Mouse (Mus musculus) gastrocnemius, postnatal 14 days (tissue): ENCODE data around the gene Olfr978. TPM values are rescaled to one million over a fixed set of nuclear protein-coding genes. Genes with fewer than 3 reads are reported as not detected.
"Not testable (repeated sequence)": the region's sequence is repeated elsewhere in the genome, so short reads cannot be mapped to it uniquely, and the experiment has no call there.

Source experiments
- DNase-seq: peaks from one replicate; pipeline ENCODE4 v3.0.0; 2021; ENCODE audit warnings: mixed read lengths
- intact Hi-C: fragments of 180-260 bp; cut with DNase I; formaldehyde crosslinking; loops from one replicate; pipeline ENCODE4 v1.15.1; 2025; ENCODE audit warnings: low total_unique reads
- long read RNA-seq, 2 experiments: library from polyadenylated mRNA; stranded (forward); transcript quantifications; one replicate each; pipeline ENCODE4 v2.0.0; 2021
- total RNA-seq, 2 experiments: library from RNA; stranded (reverse); gene quantifications; 2 replicates each; pipeline ENCODE4 v1.2.3; 2021

The Olfr978 gene
- not detected for total RNA-seq
- long read RNA-seq, experiment 1 = 0 reads
- long read RNA-seq, experiment 2 = 0 reads

DNA sequence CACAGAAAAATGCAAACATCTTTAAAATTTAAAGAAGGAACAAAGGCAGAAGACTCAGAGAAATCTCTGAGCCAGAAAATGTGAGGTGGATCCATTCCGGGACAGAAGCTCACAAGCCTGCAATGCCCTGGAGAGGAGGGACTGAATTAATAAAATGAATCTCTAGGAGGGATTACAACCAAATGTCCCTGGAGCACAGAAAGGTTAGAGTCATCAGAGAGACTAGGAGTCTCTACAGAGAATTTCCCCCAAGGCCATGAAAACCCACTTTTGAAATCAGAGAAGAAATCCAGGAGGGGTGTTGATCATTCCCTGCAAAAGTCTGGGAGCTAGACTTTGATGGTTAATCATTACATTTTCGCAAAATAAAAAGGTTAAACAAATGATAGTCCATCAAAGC is at the start of gene Olfr978:
Gene Olfr978 (plus strand): TSS at position 301 of the 400 bp plus-strand sequence.
- intact Hi-C loops = no loop called here
- DNase-seq = no peak

DNA sequence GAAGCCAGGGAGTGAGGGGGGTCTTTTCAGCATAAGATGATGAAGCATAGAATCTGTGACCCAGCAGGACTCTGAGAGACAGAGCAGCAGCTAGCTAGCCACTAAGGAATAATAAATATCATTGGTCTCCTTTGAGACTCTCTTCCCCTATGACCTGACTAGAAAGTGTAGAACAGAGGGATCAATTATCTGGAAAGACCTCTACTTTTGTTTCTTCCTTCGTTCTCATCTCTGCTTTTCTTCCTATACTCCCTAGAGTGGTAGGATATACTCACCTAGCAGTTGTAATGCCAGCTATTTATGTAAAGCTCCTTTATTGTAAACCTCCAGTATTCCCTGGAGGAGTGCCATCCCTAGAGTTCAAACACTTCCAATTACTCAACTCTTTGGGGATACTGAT is 40.0 kb upstream of the Olfr978 start, which contains the start of gene Olfr975:
Gene Olfr975 (minus strand): TSS at position 101 of the 400 bp plus-strand sequence.
- intact Hi-C loops = no loop called here

DNA sequence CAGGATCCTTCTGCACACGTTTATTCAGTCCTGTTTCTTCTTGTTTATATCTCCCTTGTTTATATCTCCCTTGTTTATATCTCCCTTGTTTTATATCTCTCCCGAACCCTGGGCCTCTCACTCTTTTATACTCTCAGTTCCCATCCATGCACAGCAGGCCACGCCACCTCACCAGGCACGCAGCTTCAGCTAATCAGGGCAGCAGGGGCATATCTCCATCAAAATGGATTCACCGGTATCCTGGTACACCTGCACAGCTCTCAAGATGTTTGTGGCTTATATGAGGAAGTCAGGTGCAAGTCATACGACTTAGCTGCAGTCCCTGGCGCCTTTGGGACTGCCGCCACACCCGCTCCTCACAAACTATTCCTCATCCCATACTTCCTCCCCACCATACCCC is 30.9 kb upstream of the Olfr978 start, which contains the start of gene Olfr976:
Gene Olfr976 (minus strand): TSS at position 101 of the 400 bp plus-strand sequence.
- intact Hi-C loops, DNase-seq: not testable (repeated sequence)

More for the DNA sequence above, 40.0 kb upstream of the Olfr978 start, which contains the start of gene Olfr975:
- DNase-seq = no peak

DNA sequence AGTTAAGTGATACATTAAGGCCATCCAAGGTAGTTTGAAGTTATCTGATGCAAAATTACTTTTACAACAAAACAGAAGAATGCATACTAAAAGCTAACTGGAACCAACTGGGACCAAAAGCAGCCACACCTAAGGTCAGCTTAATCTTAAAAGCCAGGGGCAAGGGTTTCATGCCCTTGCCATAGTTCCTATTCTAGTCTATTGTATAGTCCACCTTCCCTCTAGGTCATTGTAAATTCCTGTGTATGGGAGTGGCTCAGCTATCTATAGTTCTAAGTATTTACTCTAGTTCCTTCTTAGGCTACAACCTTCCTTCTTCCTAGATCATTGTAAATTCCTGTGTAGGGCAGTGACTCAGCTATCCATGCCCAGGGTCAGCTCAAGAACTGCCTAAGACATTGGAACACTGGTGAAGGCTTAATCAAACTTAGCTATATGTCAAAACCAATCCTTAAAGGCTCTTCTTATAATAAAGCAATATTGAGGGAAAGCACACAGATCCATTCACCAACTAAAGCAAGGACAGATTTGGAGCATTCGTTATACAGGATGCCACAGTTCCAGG is 15.2 kb upstream of the Olfr978 start:
- intact Hi-C loops, DNase-seq: not testable (repeated sequence)

DNA sequence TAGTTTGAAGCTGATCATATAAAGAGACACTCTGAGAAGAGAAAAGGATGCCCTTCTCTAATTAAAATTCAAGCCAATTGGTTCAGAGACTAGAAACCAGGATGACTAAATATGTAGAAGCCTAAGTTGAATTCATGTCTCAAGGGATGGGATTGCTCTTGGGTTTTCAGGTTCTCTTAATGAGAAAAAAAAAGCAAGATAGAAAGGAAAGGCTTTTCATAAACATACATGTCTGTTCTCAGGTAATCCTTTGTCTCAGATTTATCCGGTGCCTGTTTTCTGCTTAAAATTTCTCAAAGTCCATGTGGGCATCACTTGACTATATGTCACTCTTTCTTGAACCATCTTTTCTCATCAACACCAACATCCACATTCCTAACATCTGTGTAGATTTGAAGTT is 11.5 kb downstream of the Olfr978 start, which contains the start of gene Olfr979:
Gene Olfr979 (minus strand): TSS at position 101 of the 400 bp plus-strand sequence.
- intact Hi-C loops = no loop called here
- DNase-seq = no peak

DNA sequence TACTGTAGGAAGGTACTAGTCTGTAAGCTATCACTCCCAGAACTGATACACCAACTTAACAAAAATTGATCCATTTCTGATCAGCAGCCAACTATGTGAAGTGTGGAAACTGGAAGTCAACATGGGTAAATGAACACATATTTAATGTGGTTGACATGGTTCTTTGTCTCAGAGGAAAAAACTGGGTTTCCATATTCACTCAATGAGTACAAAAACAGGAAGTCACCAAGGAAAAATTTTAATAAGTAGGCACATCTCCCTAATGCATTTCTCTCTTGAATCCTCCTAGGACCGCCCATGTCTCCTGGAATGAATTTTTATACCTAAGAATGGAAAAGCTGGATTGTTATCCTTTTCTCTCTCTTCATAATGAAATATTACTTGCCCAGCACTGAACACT is 17.6 kb downstream of the Olfr978 start, which contains the start of gene Olfr980:
Gene Olfr980 (minus strand): TSS at position 101 of the 400 bp plus-strand sequence.
- intact Hi-C loops = no loop called here
- DNase-seq = no peak

DNA sequence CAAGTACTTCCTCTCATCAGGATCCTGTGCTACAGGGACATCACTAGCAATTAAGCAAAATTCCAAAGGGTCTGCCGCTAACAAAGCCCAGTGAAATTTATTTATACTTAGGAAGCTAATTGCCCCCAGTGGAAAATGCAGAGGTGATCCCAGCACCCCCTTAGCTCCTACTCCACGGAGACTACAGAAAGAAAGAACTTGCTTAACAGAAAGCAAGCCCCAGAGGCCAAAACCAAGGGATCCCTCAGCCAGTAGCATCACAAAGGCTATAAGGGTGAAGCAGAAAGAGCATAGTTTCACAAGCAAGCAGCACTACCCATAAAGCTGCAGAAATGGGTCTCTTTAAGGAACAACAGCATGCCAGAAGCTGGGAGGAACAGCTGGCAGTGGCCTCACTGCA is 29.3 kb downstream of the Olfr978 start, which contains the start of gene Olfr981:
Gene Olfr981 (plus strand): TSS at position 301 of the 400 bp plus-strand sequence.
- intact Hi-C loops = no loop called here

More for the DNA sequence above, 29.3 kb downstream of the Olfr978 start, which contains the start of gene Olfr981:
- DNase-seq = no peak

Other genes starting within 250 kb of the Olfr978 start
- gene Olfr967, start 245.9 kb upstream of the Olfr978 start, total RNA-seq = not detected
- gene Olfr968, start 208.9 kb upstream of the Olfr978 start, total RNA-seq = not detected
- not detected for gene Olfr969, start 201.2 kb upstream of the Olfr978 start, total RNA-seq
- gene Olfr970, start 183.3 kb upstream of the Olfr978 start, total RNA-seq = not detected
- not detected for gene Olfr971, start 155.2 kb upstream of the Olfr978 start, total RNA-seq
- not detected for gene Olfr972, start 125.7 kb upstream of the Olfr978 start, total RNA-seq
- not detected for gene Olfr229, start 84.8 kb upstream of the Olfr978 start, total RNA-seq
- not detected for gene Olfr974, start 54.6 kb upstream of the Olfr978 start, total RNA-seq
- gene Olfr975, start 40.1 kb upstream of the Olfr978 start, total RNA-seq = not detected
- gene Olfr976, start 31.0 kb upstream of the Olfr978 start, total RNA-seq = not detected
- gene Olfr979, start 11.4 kb downstream of the Olfr978 start, total RNA-seq = not detected
- not detected for gene Olfr980, start 17.5 kb downstream of the Olfr978 start, total RNA-seq
- gene Olfr981, start 29.4 kb downstream of the Olfr978 start, total RNA-seq = not detected
- gene Olfr982, start 81.7 kb downstream of the Olfr978 start, total RNA-seq = not detected
- not detected for gene Olfr983, start 101.5 kb downstream of the Olfr978 start, total RNA-seq
- gene Olfr984, start 122.1 kb downstream of the Olfr978 start, total RNA-seq = not detected
- not detected for gene Olfr985, start 138.1 kb downstream of the Olfr978 start, total RNA-seq
- not detected for gene Tmem225, start 156.0 kb downstream of the Olfr978 start, total RNA-seq
- gene Olfr986, start 188.8 kb downstream of the Olfr978 start, total RNA-seq = not detected
- gene Zfp202, start 200.2 kb downstream of the Olfr978 start, total RNA-seq = 1 to 10 TPM; 1.9 to 3.0 TPM